ENCODE assay signal across 21 mouse cellular contexts in the genomic region with DNA sequence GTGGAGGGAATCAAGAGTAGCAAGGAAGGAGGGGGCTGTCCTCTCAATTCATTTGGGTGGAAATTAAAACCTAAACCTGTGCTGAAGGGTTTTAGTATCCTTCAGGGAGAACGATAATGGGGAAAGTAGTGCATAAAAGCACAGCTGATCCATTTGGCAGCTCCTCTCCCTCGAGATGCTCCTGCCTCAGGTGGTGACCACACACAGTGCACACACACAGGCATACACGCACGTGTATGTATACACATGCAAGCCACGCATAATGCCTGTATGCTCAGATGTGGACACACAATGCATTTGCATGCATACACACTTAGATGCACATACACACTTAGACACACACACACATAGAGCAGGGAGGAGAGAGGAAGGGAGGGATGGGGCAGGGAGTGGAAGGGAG.
DNase-seq lines count a peak whose midpoint lies in the region; ATAC-seq and TF ChIP-seq lines count a peak whose summit lies in the region.
"Had no signal": no experiment of that assay in that cellular context is flagged by ENCODE, and none has a peak within 500 bp of the region (broad histone marks: within the 10 kb centered on the region; RNA-seq: fewer than 3 reads in every experiment).

No protein-coding gene starts in this region.

- H3K9me3 ChIP-seq in midbrain, embryonic 13.5 days = no peaks in the 10 kb centered on the region
- no peaks in the 10 kb centered on the region for H3K9me3 ChIP-seq in midbrain, postnatal 0 days (ENCODE audit: low read length)
- H3K9me3 ChIP-seq in limb, embryonic 13.5 days = no peaks in the 10 kb centered on the region
- H3K9me3 ChIP-seq in neural tube, embryonic 15.5 days (replicated peaks) = no peaks in the 10 kb centered on the region
- H3K9me3 ChIP-seq: limb, embryonic 15.5 days; lung, embryonic 15.5 days had no signal

- H3K4me3 ChIP-seq in midbrain, embryonic 13.5 days (replicated peaks) = no peak overlapping the region
- H3K4me3 ChIP-seq in midbrain, postnatal 0 days (ENCODE audit: low read depth, low read length) = no peak overlapping the region
- H3K4me3 ChIP-seq in limb, embryonic 13.5 days = no peak overlapping the region
- no peak overlapping the region for H3K4me3 ChIP-seq in neural tube, embryonic 15.5 days (replicated peaks)
- H3K4me3 ChIP-seq: limb, embryonic 15.5 days; lung, embryonic 15.5 days had no signal

- H3K27me3 ChIP-seq in midbrain, embryonic 13.5 days = no peaks in the 10 kb centered on the region
- no peaks in the 10 kb centered on the region for H3K27me3 ChIP-seq in midbrain, postnatal 0 days (ENCODE audit: insufficient read depth, low read length)
- H3K27me3 ChIP-seq in limb, embryonic 13.5 days = no peaks in the 10 kb centered on the region
- no peaks in the 10 kb centered on the region for H3K27me3 ChIP-seq in neural tube, embryonic 15.5 days (replicated peaks)
- H3K27me3 ChIP-seq: limb, embryonic 15.5 days; lung, embryonic 15.5 days had no signal

- 0 out of 2 replicates have a peak, but pooled peaks cover 3% of the 10 kb centered on the region for H3K4me1 ChIP-seq in midbrain, embryonic 13.5 days (replicated peaks)
- H3K4me1 ChIP-seq in midbrain, postnatal 0 days (ENCODE audit: insufficient read depth, low read length) = peaks cover 4% of the 10 kb centered on the region; the same call in 1 of the 2 replicates
- no peaks in the 10 kb centered on the region for H3K4me1 ChIP-seq in limb, embryonic 13.5 days
- H3K4me1 ChIP-seq in neural tube, embryonic 15.5 days = no peaks in the 10 kb centered on the region
- H3K4me1 ChIP-seq: limb, embryonic 15.5 days; lung, embryonic 15.5 days had no signal

- H3K4me2 ChIP-seq in midbrain, embryonic 13.5 days (replicated peaks) = no peak overlapping the region
- no peak overlapping the region for H3K4me2 ChIP-seq in midbrain, postnatal 0 days (ENCODE audit: low read depth, low read length, poor library complexity, severe bottlenecking)
- H3K4me2 ChIP-seq in limb, embryonic 13.5 days (replicated peaks) = no peak overlapping the region
- no peak overlapping the region for H3K4me2 ChIP-seq in neural tube, embryonic 15.5 days
- H3K4me2 ChIP-seq: limb, embryonic 15.5 days; lung, embryonic 15.5 days had no signal

- TF ChIP-seq CTCF in midbrain, postnatal 0 days (IDR thresholded peaks at IDR 0.05) = no peak

- 0 out of 2 replicates have a peak, but pooled peaks have one; percentile 20 for ATAC-seq in midbrain, embryonic 13.5 days
- ATAC-seq in midbrain, postnatal 0 days (ENCODE audit: low FRiP score) = no peak
- ATAC-seq in limb, embryonic 13.5 days (ENCODE audit: low FRiP score, low read depth) = peak; percentile 28; the same call in 1 of the 2 replicates
- peak; percentile 62 for ATAC-seq in neural tube, embryonic 15.5 days (ENCODE audit: low FRiP score)
- ATAC-seq: forebrain, postnatal 0 days had no signal

- WGBS in midbrain, embryonic 13.5 days = 68% methylated on average over 5 of the region's 5 CpGs
- 64% methylated on average over 5 of the region's 5 CpGs for WGBS in midbrain, postnatal 0 days
- WGBS in limb, embryonic 13.5 days = 64% methylated on average over 5 of the region's 5 CpGs
- WGBS in neural tube, embryonic 15.5 days = 44% methylated on average over 5 of the region's 5 CpGs

- no peak overlapping the region for H3K9ac ChIP-seq in midbrain, embryonic 13.5 days (replicated peaks)
- H3K9ac ChIP-seq in midbrain, postnatal 0 days (replicated peaks; ENCODE audit: low read length, poor library complexity, severe bottlenecking) = no peak overlapping the region
- H3K9ac ChIP-seq in limb, embryonic 13.5 days = no peak overlapping the region
- no peak overlapping the region for H3K9ac ChIP-seq in neural tube, embryonic 15.5 days (replicated peaks)
- H3K9ac ChIP-seq: forebrain, postnatal 0 days; limb, embryonic 15.5 days; liver, embryonic 14.5 days; lung, embryonic 15.5 days had no signal

- H3K36me3 ChIP-seq in midbrain, embryonic 13.5 days = no peaks in the 10 kb centered on the region
- no peaks in the 10 kb centered on the region for H3K36me3 ChIP-seq in midbrain, postnatal 0 days (ENCODE audit: insufficient read depth, low read length)
- no peaks in the 10 kb centered on the region for H3K36me3 ChIP-seq in limb, embryonic 13.5 days
- no peaks in the 10 kb centered on the region for H3K36me3 ChIP-seq in neural tube, embryonic 15.5 days
- H3K36me3 ChIP-seq: limb, embryonic 15.5 days; lung, embryonic 15.5 days had no signal

- no peak overlapping the region for H3K27ac ChIP-seq in midbrain, embryonic 13.5 days
- H3K27ac ChIP-seq in midbrain, postnatal 0 days (ENCODE audit: low read depth, low read length) = no peak overlapping the region
- no peak overlapping the region for H3K27ac ChIP-seq in limb, embryonic 13.5 days
- no peak overlapping the region for H3K27ac ChIP-seq in neural tube, embryonic 15.5 days (replicated peaks)
- H3K27ac ChIP-seq: limb, embryonic 15.5 days; liver, embryonic 14.5 days; lung, embryonic 15.5 days; stomach, postnatal 0 days had no signal

- peak; percentile 64 for DNase-seq in heart, adult 11 months
- no peak for DNase-seq in heart, postnatal 36 days
- DNase-seq in midbrain, postnatal 0 days (ENCODE audit: low spot score) = no peak
- DNase-seq in kidney, adult 9 months = no peak
- no peak for DNase-seq in right cerebral cortex, postnatal 25 days
- DNase-seq: adrenal gland, postnatal 25 days; cerebellum, adult 9-10 months; forebrain, postnatal 0 days; gastrocnemius, postnatal 36 days; kidney, adult 2 months; kidney, postnatal 10 days; lung, postnatal 36 days; thymus, adult 2 months; thymus, postnatal 4 days had no signal

- intact Hi-C loops in heart, postnatal 36 days (cut with DNase I) = no loop called here
